Mouse (Mus musculus) liver, adult 2 months (tissue): ENCODE results near the gene Cdc42ep3.

Experiments used
- CTCF ChIP-seq: fragments of 200-500 bp; IDR thresholded peaks from 2 replicates; pipeline ENCODE4 v1.5.1; 2011; ENCODE audit warnings: low read depth, low read length, control low read depth
- POLR2A ChIP-seq: fragments of 200-500 bp; IDR thresholded peaks from 2 replicates; pipeline ENCODE4 v1.6.1; 2011; ENCODE audit warnings: low read length, control low read depth; ENCODE audit not compliant: insufficient read depth; ENCODE audit errors: extremely low read depth

DNA sequence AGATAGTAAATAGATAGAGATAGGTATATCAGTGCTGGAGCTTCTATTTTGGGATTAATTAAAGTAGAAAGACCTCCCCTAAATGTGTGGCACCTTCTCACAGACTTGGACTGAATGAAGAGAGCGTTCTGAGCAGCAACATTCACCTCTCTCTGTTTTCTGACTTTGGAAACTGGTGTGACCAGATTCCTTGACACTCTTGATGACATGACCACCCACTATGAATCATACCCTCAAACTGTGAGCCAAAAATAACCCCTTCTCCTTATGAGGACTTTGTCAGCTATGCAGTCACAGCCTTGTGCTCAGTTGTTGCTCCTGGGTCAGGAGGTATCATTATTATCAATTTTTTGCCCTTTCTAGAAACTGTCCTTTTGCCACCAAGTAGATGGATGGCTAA, 55.0 kb downstream of the Cdc42ep3 start:
- TF ChIP-seq CTCF (no peak), POLR2A (no peak)
